Mouse (Mus musculus): ENCODE results near the gene Cpe. TPM values are rescaled to one million over a fixed set of nuclear protein-coding genes. Genes with fewer than 3 reads are reported as not detected.

Gene Cpe
- polyA plus RNA-seq, 1 experiment from 2014 or later = 160 TPM

GRCm38 (mm10) chr8:64590456-64590855 is 102.4 kb downstream of the Cpe start:
- no peaks in the 10 kb centered on the region for H3K9me3 ChIP-seq
- H3K36me3 ChIP-seq = peaks cover 12% of the 10 kb centered on the region
- H3K27me3 ChIP-seq (ENCODE audit: insufficient read depth, poor library complexity, severe bottlenecking) = no peaks in the 10 kb centered on the region
- no peak overlapping the region for H3K27ac ChIP-seq
- no peaks in the 10 kb centered on the region for H3K4me1 ChIP-seq (replicated peaks)
- no peak overlapping the region for H3K4me3 ChIP-seq
- DNase-seq (ENCODE audit: low spot score) = no peak
- 96% methylated on average over 1 of the region's 1 CpGs for WGBS

- DNase-seq (ENCODE audit: low spot score) = no peak
- peaks cover 7% of the 10 kb centered on the region; the same call in 1 of the 2 replicates for H3K4me1 ChIP-seq (replicated peaks)
- no peaks in the 10 kb centered on the region for H3K9me3 ChIP-seq
- H3K27ac ChIP-seq = no peak overlapping the region
- no peaks in the 10 kb centered on the region for H3K36me3 ChIP-seq
- WGBS = 65% methylated on average over 3 of the region's 3 CpGs
- H3K27me3 ChIP-seq (ENCODE audit: insufficient read depth, poor library complexity, severe bottlenecking) = no peaks in the 10 kb centered on the region
- no peak overlapping the region for H3K4me3 ChIP-seq
These were observed 110.0 kb downstream of the Cpe start for GRCm38 (mm10) chr8:64582887-64583286.

- Histone ChIP-seq H3K4me1 (replicated peaks) (peaks cover 7% of the 10 kb centered on the region; the same call in 1 of the 2 replicates), H3K36me3 (no peaks in the 10 kb centered on the region), H3K27ac (no peak overlapping the region), H3K4me3 (no peak overlapping the region), H3K27me3 (ENCODE audit: insufficient read depth, poor library complexity, severe bottlenecking) (no peaks in the 10 kb centered on the region), H3K9me3 (0 out of 2 replicates have a peak, but pooled peaks cover 3% of the 10 kb centered on the region)
- DNase-seq (ENCODE audit: low spot score) = no peak
- 80% methylated on average over 8 of the region's 8 CpGs for WGBS
These were observed 114.6 kb downstream of the Cpe start for GRCm38 (mm10) chr8:64578221-64578620.

GRCm38 (mm10) chr8:64575001-64575400 is 117.9 kb downstream of the Cpe start:
- H3K4me1 ChIP-seq (replicated peaks) = no peaks in the 10 kb centered on the region
- no peak overlapping the region for H3K27ac ChIP-seq
- H3K4me3 ChIP-seq = no peak overlapping the region
- no peaks in the 10 kb centered on the region for H3K36me3 ChIP-seq
- no peak for DNase-seq (ENCODE audit: low spot score)
- 95% methylated on average over 9 of the region's 9 CpGs for WGBS
- H3K9me3 ChIP-seq = 0 out of 2 replicates have a peak, but pooled peaks cover 3% of the 10 kb centered on the region
- no peaks in the 10 kb centered on the region for H3K27me3 ChIP-seq (ENCODE audit: insufficient read depth, poor library complexity, severe bottlenecking)

- Histone ChIP-seq H3K27ac (no peak overlapping the region), H3K27me3 (ENCODE audit: insufficient read depth, poor library complexity, severe bottlenecking) (no peaks in the 10 kb centered on the region)
- no peak for DNase-seq (ENCODE audit: low spot score)
These were observed 144.6 kb downstream of the Cpe start for GRCm38 (mm10) chr8:64548054-64548850.

GRCm38 (mm10) chr8:64543441-64543840 is 149.4 kb downstream of the Cpe start:
- Histone ChIP-seq H3K27me3 (ENCODE audit: insufficient read depth, poor library complexity, severe bottlenecking) (no peaks in the 10 kb centered on the region), H3K9me3 (peaks cover 3% of the 10 kb centered on the region; the same call in 1 of the 2 replicates), H3K4me1 (replicated peaks) (no peaks in the 10 kb centered on the region), H3K4me3 (no peak overlapping the region), H3K27ac (no peak overlapping the region), H3K36me3 (no peaks in the 10 kb centered on the region)
- 92% methylated on average over 7 of the region's 7 CpGs for WGBS
- no peak for DNase-seq (ENCODE audit: low spot score)

More at GRCm38 (mm10) chr8:64548054-64548850, 144.6 kb downstream of the Cpe start:
- Histone ChIP-seq H3K4me1 (replicated peaks) (no peaks in the 10 kb centered on the region), H3K9me3 (no peaks in the 10 kb centered on the region), H3K4me3 (no peak overlapping the region), H3K36me3 (no peaks in the 10 kb centered on the region)
- 48% methylated on average over 5 of the region's 5 CpGs for WGBS

Other genes starting within 250 kb of the Cpe start
- gene Msmo1, start 40.7 kb upstream of the Cpe start, polyA plus RNA-seq (2016; fragmentation: Nextera tagmentation; extraction: Ambion mirVana) = 200 and 202 TPM in 2 replicates
- 11.5 and 13.0 TPM in 2 replicates for gene Klhl2, start 157.0 kb upstream of the Cpe start, polyA plus RNA-seq (2016; fragmentation: Nextera tagmentation; extraction: Ambion mirVana)

All from hindbrain, embryonic 10.5 days (tissue).